Mouse (Mus musculus) gastrocnemius, postnatal 10 days (tissue): ENCODE measurements around the gene Ldlrad3. TPM values are rescaled to one million over a fixed set of nuclear protein-coding genes. Genes with fewer than 3 reads are reported as not detected.
A peak's percentile ranks its signal among the peaks of the same experiment; 100 is the strongest.

Experiments used
- DNase-seq: peaks from one replicate; pipeline ENCODE4 v3.0.0; 2021; ENCODE audit warnings: mixed read lengths
- total RNA-seq, 2 experiments: library from RNA; stranded (reverse); gene quantifications; 2 replicates each; pipeline ENCODE4 v1.2.3; 2021

Ldlrad3 gene
- total RNA-seq, 2 experiments from 2014 or later, result 10.8 to 12.6 TPM

- peak; percentile 27 for DNase-seq
Measured at GRCm38 (mm10) chr2:102185069-102185950, 875 bp downstream of the Ldlrad3 start.

GRCm38 (mm10) chr2:102183720-102184480, 2.3 kb downstream of the Ldlrad3 start:
- DNase-seq, result no peak

GRCm38 (mm10) chr2:102181459-102181858, 4.7 kb downstream of the Ldlrad3 start:
- DNase-seq, result no peak

GRCm38 (mm10) chr2:102176434-102176772, 9.8 kb downstream of the Ldlrad3 start:
- no peak for DNase-seq

GRCm38 (mm10) chr2:102175741-102176433, 10.3 kb downstream of the Ldlrad3 start:
- DNase-seq, result peak; percentile 28

GRCm38 (mm10) chr2:102172458-102172857, 13.7 kb downstream of the Ldlrad3 start:
- no peak for DNase-seq

- peak; percentile 20 for DNase-seq
Measured at GRCm38 (mm10) chr2:102166550-102167325, 19.4 kb downstream of the Ldlrad3 start.

- DNase-seq, result no peak
Measured at GRCm38 (mm10) chr2:102163106-102163505, 23.1 kb downstream of the Ldlrad3 start.

GRCm38 (mm10) chr2:102157555-102157954, 28.6 kb downstream of the Ldlrad3 start:
- DNase-seq, result no peak

- no peak for DNase-seq
Measured at GRCm38 (mm10) chr2:102157010-102157409, 29.2 kb downstream of the Ldlrad3 start.

GRCm38 (mm10) chr2:102156460-102156859, 29.7 kb downstream of the Ldlrad3 start:
- no peak for DNase-seq

- DNase-seq, result no peak
Measured at GRCm38 (mm10) chr2:102155306-102156015, 30.7 kb downstream of the Ldlrad3 start.

GRCm38 (mm10) chr2:102154771-102155211, 31.4 kb downstream of the Ldlrad3 start:
- no peak for DNase-seq

- DNase-seq, result no peak
Measured at GRCm38 (mm10) chr2:102154328-102154727, 31.9 kb downstream of the Ldlrad3 start.

GRCm38 (mm10) chr2:102153516-102153915, 32.7 kb downstream of the Ldlrad3 start:
- DNase-seq, result no peak

- DNase-seq, result no peak
Measured at GRCm38 (mm10) chr2:102152851-102153250, 33.3 kb downstream of the Ldlrad3 start.

- DNase-seq, result no peak
Measured at GRCm38 (mm10) chr2:102149058-102149457, 37.1 kb downstream of the Ldlrad3 start.

- no peak for DNase-seq
Measured at GRCm38 (mm10) chr2:102148093-102148492, 38.1 kb downstream of the Ldlrad3 start.

- no peak for DNase-seq
Measured at GRCm38 (mm10) chr2:102147561-102147960, 38.6 kb downstream of the Ldlrad3 start.

- no peak for DNase-seq
Measured at GRCm38 (mm10) chr2:102146386-102146785, 39.8 kb downstream of the Ldlrad3 start.

GRCm38 (mm10) chr2:102145036-102145435, 41.1 kb downstream of the Ldlrad3 start:
- DNase-seq, result no peak
